Mouse (Mus musculus) embryonic facial prominence, embryonic 15.5 days (tissue): ENCODE data around the gene Clrn2. TPM values are rescaled to one million over a fixed set of nuclear protein-coding genes. Genes with fewer than 3 reads are reported as not detected.
A peak's percentile ranks its signal among the peaks of the same experiment; 100 is the strongest.

ENCODE experiments used
- ATAC-seq: fragments of 200-750 bp; cut with Nextera tagmentation; 2 replicates; pipeline ENCODE4 v1.8.0; 2017; ENCODE audit warnings: low read depth, moderate TSS enrichment; ENCODE audit not compliant: insufficient number of reproducible peaks, low FRiP score, low TSS enrichment
- H3K27ac ChIP-seq: fragments of 300-500 bp; sonication (generic); replicated peaks from 2 replicates; pipeline ENCODE4 v1.5.1; 2015; ENCODE audit warnings: mild to moderate bottlenecking, inconsistent platforms
- H3K27me3 ChIP-seq: fragments of 300-500 bp; sonication (generic); 2 replicates; pipeline ENCODE4 v1.6.1; 2015; ENCODE audit warnings: inconsistent platforms
- H3K36me3 ChIP-seq: fragments of 300-500 bp; sonication (generic); 2 replicates; pipeline ENCODE4 v1.6.1; 2015; ENCODE audit warnings: mild to moderate bottlenecking, inconsistent platforms
- H3K4me1 ChIP-seq: fragments of 300-500 bp; sonication (generic); 2 replicates; pipeline ENCODE4 v1.6.1; 2015; ENCODE audit warnings: inconsistent platforms
- H3K4me2 ChIP-seq: fragments of 300-500 bp; sonication (generic); replicated peaks from 2 replicates; pipeline ENCODE4 v1.6.1; 2015; ENCODE audit warnings: mild to moderate bottlenecking, inconsistent platforms
- H3K4me3 ChIP-seq: fragments of 300-500 bp; sonication (generic); replicated peaks from 2 replicates; pipeline ENCODE4 v1.5.1; 2015; ENCODE audit warnings: mild to moderate bottlenecking, inconsistent platforms
- H3K9ac ChIP-seq: fragments of 300-500 bp; sonication (generic); 2 replicates; pipeline ENCODE4 v1.6.1; 2015; ENCODE audit warnings: inconsistent platforms
- H3K9me3 ChIP-seq: fragments of 300-500 bp; sonication (generic); replicated peaks from 2 replicates; pipeline ENCODE4 v1.6.1; 2016; ENCODE audit warnings: inconsistent platforms
- WGBS: fragments of 180-500 bp; shearing (Covaris S2); methylation state at CpG from one replicate; pipeline ENCODE4 v1.1.7; 2015; 5-methylcytosine and 5-hydroxymethylcytosine counted together
- polyA plus RNA-seq: library from polyadenylated mRNA; unstranded; fragments of >200 nt; fragmentation: Nextera tagmentation; extraction: Ambion mirVana; gene quantifications from 2 replicates; pipeline ENCODE4 v1.2.1, GENCODE M21; 2015

Gene Clrn2
- polyA plus RNA-seq, 1 experiment from 2014 or later, result 0.17 TPM

DNA sequence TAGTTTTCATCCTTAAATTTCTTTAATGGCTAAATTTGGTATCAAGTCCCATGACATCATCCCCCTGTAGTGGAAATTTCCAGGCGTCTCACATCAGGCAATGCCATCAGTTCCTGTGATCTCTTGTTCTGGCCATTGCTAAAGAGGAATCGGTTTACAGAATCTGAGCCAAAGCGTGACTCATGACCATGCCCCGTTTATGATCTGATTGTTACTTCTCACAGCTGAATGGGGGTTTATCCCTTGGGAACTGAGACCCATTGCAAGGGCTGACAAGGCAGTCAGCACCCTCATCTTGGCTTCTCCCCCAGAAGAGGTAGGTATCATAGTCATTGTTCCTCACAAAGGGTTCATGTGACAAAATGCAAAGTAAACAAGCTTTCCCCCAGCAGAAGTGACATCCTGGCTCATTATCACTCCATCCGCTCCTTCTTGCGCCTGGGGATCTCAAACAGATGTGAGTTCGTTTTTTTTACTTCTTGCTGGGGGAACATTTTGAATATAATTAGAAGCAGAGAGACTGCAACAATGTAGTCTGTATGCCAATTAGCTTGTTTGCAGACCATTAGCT is 19.4 kb downstream of the Clrn2 start:
- ATAC-seq, result peak; percentile 39; the same call in 1 of the 2 replicates

DNA sequence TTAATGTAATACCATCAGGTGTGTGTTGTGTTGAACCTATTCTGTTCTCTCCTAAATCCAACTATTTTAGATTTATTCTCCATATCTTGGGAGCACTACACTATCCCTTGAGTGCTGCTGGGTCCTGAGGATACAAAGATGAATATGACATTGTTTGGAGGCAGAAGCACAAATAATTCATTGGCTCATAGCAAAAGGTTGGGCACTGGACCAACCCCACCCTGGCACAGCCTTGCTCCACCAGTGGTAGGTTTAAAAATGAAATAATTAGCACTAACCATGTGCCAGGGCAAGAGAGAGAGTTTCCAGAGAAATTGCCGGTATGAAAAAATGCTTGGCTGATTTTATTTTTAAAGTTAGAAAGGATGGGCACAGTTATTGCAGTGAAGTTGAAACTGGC is 20.0 kb downstream of the Clrn2 start:
- no peaks in the 10 kb centered on the region for H3K27me3 ChIP-seq
- no peak overlapping the region for H3K4me3 ChIP-seq
- no peak overlapping the region for H3K4me2 ChIP-seq
- no peak overlapping the region for H3K27ac ChIP-seq
- no peaks in the 10 kb centered on the region for H3K9me3 ChIP-seq
- ATAC-seq, result no peak
- no peak overlapping the region for H3K9ac ChIP-seq
- WGBS, result 59% methylated on average over 1 of the region's 1 CpGs
- H3K36me3 ChIP-seq, result no peaks in the 10 kb centered on the region
- H3K4me1 ChIP-seq, result peaks cover 18% of the 10 kb centered on the region

More for the DNA sequence above, 19.4 kb downstream of the Clrn2 start:
- Histone ChIP-seq H3K4me2 (no peak overlapping the region), H3K4me3 (no peak overlapping the region), H3K27me3 (no peaks in the 10 kb centered on the region), H3K9me3 (no peaks in the 10 kb centered on the region), H3K36me3 (no peaks in the 10 kb centered on the region), H3K4me1 (peaks cover 18% of the 10 kb centered on the region), H3K27ac (no peak overlapping the region), H3K9ac (no peak overlapping the region)
- WGBS, result 24% methylated on average over 7 of the region's 7 CpGs

DNA sequence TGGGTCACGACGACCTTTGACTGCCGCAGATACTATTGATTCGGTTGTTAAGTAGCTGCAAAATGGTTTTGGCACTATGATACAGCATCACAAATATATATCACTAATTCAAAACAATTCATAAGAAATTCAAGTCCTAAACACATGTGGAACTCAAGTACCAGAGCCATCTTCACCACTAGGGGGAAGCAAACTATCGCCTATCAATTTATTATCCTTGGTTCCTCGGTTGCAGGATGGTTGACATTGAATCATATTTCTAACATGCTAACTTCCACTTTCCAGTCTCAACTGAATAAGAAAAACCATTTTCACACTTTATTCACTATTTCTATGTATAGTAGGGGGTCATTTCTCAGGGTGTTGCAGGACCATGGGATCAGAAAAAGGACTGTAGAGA is 20.7 kb downstream of the Clrn2 start:
- Histone ChIP-seq H3K27me3 (no peaks in the 10 kb centered on the region), H3K4me2 (no peak overlapping the region), H3K9ac (no peak overlapping the region), H3K4me3 (no peak overlapping the region), H3K4me1 (peaks cover 18% of the 10 kb centered on the region), H3K9me3 (no peaks in the 10 kb centered on the region), H3K36me3 (no peaks in the 10 kb centered on the region), H3K27ac (no peak overlapping the region)
- ATAC-seq, result no peak
- WGBS, result 17% methylated on average over 6 of the region's 6 CpGs

DNA sequence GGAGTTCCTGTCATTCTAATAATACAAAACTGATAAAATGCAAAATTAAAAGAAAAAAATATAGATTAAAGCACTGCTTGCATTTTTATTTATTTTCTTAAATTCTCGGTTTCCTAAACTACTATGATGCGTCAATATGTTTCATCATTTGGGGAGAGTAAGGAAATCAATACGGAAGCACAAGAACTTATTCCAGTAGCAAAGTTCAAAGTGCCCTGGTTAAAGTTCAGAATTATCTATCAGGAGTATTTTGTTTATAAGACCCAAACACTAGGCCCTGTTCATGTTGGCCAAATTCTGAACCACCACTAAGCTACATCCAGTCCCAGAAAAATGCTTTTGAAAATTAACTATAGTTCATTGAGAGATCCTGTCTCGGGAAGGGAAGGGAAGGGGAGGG is 21.2 kb downstream of the Clrn2 start:
- Histone ChIP-seq H3K9me3 (no peaks in the 10 kb centered on the region), H3K4me3 (no peak overlapping the region), H3K36me3 (no peaks in the 10 kb centered on the region), H3K4me1 (peaks cover 18% of the 10 kb centered on the region), H3K27me3 (no peaks in the 10 kb centered on the region), H3K4me2 (no peak overlapping the region), H3K9ac (no peak overlapping the region), H3K27ac (no peak overlapping the region)
- ATAC-seq, result no peak
- 78% methylated on average over 3 of the region's 4 CpGs for WGBS

DNA sequence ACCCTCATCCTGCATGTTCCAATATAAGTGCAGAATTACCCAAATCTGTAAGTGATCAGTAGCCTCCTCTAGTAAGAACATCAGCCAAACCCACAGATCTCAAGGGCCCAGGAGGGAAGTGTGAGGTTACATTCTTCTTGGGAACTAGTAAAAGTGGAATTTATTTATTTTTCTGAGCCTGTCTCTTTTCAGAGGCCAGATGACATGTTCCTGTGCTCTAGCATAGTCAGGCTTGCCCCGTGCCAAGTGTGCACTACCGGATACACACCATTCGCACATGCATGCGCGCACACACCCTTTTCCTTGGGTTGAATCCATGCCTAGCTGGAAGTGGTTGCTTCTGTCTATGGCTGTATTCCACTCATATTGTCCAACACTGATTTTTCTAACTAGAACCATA is 22.2 kb downstream of the Clrn2 start:
- WGBS, result 61% methylated on average over 5 of the region's 5 CpGs
- no peaks in the 10 kb centered on the region for H3K9me3 ChIP-seq
- H3K4me3 ChIP-seq, result no peak overlapping the region
- ATAC-seq, result no peak; the same call in 1 of the 2 replicates
- peak overlapping the region; percentile 5; the same call in 1 of the 2 replicates for H3K27ac ChIP-seq
- H3K4me2 ChIP-seq, result no peak overlapping the region
- no peaks in the 10 kb centered on the region for H3K36me3 ChIP-seq
- H3K4me1 ChIP-seq, result peaks cover 18% of the 10 kb centered on the region
- no peaks in the 10 kb centered on the region for H3K27me3 ChIP-seq
- no peak overlapping the region for H3K9ac ChIP-seq

DNA sequence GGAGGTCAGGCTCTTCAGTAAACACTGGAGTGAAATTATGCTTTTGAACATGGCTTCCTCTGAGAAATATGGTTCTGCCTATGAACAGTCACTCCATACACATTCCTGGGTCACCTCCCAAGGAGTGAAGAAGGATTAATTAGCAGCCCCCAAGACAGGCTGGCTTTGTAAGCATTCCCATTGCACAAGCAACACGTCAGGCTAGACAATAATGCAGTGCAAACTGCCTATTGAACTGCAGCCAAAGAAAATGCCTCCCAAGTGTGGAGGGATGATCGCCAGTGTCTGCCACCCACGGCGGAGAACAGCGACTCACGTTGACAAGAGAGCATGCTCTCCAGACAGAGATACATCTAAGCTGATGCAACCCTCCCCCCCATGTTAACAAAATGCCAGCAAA is 22.7 kb downstream of the Clrn2 start:
- Histone ChIP-seq H3K27ac (peak overlapping the region; percentile 5; the same call in 1 of the 2 replicates), H3K4me1 (peaks cover 18% of the 10 kb centered on the region), H3K4me2 (0 out of 2 replicates have a peak overlapping the region, but pooled peaks have one; percentile 10), H3K27me3 (no peaks in the 10 kb centered on the region), H3K9me3 (no peaks in the 10 kb centered on the region), H3K4me3 (no peak overlapping the region), H3K9ac (no peak overlapping the region), H3K36me3 (no peaks in the 10 kb centered on the region)
- 0 out of 2 replicates have a peak, but pooled peaks have one; percentile 34 for ATAC-seq
- WGBS, result 29% methylated on average over 6 of the region's 6 CpGs

DNA sequence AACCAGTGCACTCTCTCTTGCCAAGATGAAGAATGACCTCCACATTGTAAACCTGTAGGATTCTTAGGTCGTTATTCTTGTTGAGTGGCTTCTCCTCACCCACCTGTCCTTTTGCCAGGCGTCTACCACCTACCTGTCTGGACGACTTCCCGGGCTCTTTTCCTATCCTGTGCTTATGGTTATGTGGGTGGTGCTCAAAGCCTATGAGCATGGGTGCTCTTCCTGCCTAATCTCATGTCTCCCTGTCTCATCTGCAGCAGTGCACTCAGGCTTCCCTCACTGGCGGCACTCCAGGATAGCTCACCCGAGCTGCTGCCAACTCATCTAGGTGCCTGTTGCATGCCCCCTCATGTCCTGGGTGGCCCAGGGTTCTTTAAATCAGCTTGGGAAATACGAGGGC is 24.1 kb downstream of the Clrn2 start:
- peaks cover 18% of the 10 kb centered on the region for H3K4me1 ChIP-seq
- no peak for ATAC-seq
- no peaks in the 10 kb centered on the region for H3K27me3 ChIP-seq
- no peak overlapping the region for H3K9ac ChIP-seq
- H3K9me3 ChIP-seq, result no peaks in the 10 kb centered on the region
- H3K36me3 ChIP-seq, result no peaks in the 10 kb centered on the region
- 73% methylated on average over 7 of the region's 7 CpGs for WGBS
- no peak overlapping the region for H3K4me3 ChIP-seq
- no peak overlapping the region for H3K4me2 ChIP-seq
- H3K27ac ChIP-seq, result no peak overlapping the region

DNA sequence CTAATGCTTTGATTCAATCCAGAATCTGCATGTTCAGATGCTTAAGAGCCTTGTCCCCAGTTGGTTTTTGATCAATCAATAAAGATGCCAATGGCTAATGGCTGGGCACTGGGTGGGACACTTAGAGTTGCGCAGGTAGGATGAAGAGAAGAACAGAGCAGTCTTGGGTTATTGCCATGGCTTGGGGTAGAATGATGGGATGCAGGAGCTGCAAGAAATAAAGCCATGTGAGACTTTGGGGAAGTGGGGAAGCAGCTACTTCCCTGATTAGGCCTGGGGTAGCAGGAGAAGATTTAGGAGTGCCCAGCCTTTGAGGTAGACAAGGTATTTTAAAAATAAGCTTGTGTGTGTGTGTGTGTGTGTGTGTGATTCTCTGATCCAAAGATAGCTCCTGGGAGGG is 26.5 kb downstream of the Clrn2 start:
- no peaks in the 10 kb centered on the region for H3K27me3 ChIP-seq
- WGBS, result 78% methylated on average over 1 of the region's 1 CpGs
- no peak for ATAC-seq

DNA sequence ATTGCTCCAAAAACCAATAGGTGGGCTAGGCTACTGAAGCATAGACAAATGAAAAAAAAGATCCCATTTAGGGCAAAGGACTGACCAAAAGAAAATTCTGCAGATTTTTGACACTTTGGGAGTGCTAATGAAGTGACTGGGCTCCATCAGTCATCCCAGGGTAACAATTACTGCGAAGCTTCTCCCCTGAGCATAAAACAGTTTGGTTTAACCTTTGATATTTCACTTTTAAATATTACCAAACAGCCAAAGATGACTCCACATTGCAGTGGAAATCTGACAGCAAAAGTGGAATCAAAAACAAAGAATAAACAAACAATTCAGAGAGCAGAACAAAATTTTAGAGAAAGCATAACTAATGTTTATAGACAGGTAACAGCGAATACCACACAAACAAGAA is 27.6 kb downstream of the Clrn2 start:
- no peak overlapping the region for H3K27ac ChIP-seq
- WGBS, result 82% methylated on average over 2 of the region's 2 CpGs
- H3K36me3 ChIP-seq, result no peaks in the 10 kb centered on the region
- H3K9me3 ChIP-seq, result no peaks in the 10 kb centered on the region
- no peak for ATAC-seq
- H3K4me2 ChIP-seq, result no peak overlapping the region
- peaks cover 7% of the 10 kb centered on the region; the same call in 1 of the 2 replicates for H3K4me1 ChIP-seq
- H3K4me3 ChIP-seq, result no peak overlapping the region
- no peak overlapping the region for H3K9ac ChIP-seq
- H3K27me3 ChIP-seq, result no peaks in the 10 kb centered on the region

More for the DNA sequence above, 26.5 kb downstream of the Clrn2 start:
- Histone ChIP-seq H3K4me2 (no peak overlapping the region), H3K4me1 (peaks cover 7% of the 10 kb centered on the region; the same call in 1 of the 2 replicates), H3K36me3 (no peaks in the 10 kb centered on the region), H3K27ac (no peak overlapping the region), H3K9ac (no peak overlapping the region), H3K4me3 (no peak overlapping the region), H3K9me3 (no peaks in the 10 kb centered on the region)

DNA sequence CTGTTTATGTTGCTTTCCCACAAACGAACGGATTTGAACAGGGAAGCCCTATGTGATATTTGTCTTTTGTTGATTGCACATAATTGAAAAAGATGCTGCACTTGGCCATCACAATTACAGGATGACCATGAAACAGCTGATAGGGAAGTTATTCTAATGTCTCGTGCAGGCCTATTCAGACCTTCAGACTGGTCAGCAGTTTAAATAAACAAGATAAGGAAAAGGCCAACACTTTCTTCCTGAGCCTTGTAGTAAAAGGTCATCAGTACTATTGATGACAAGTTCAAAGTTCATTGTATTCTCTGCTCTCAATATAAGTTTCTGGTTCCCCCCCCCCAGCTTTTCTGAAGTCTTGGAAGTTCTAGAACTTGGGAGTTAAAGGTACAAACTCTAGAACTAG is 29.1 kb downstream of the Clrn2 start:
- H3K9ac ChIP-seq, result no peak overlapping the region
- H3K4me1 ChIP-seq, result no peaks in the 10 kb centered on the region
- no peak for ATAC-seq
- no peak overlapping the region for H3K4me3 ChIP-seq
- no peaks in the 10 kb centered on the region for H3K36me3 ChIP-seq
- H3K4me2 ChIP-seq, result no peak overlapping the region
- no peaks in the 10 kb centered on the region for H3K9me3 ChIP-seq
- 67% methylated on average over 3 of the region's 3 CpGs for WGBS
- H3K27ac ChIP-seq, result no peak overlapping the region
- H3K27me3 ChIP-seq, result no peaks in the 10 kb centered on the region

DNA sequence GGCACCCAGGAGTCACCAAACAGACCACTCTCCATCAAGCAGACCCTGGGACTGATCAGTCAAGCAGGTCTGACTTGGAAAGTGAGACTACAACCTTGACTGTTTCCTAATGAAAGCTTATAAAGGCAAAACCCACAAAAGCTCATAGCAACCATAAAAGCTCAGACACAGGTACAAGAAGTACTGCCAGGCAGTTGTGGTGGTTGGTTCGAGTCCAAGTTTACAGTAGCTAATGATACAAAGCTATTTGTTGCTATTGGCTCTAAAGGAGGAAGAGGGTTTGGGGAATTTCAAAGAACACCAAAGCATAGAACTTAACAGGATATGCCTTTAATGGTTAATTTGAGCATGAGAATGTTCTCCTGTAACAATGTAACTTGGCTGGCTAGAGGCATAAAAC is 30.1 kb downstream of the Clrn2 start:
- H3K36me3 ChIP-seq, result no peaks in the 10 kb centered on the region
- no peaks in the 10 kb centered on the region for H3K4me1 ChIP-seq
- no peak overlapping the region for H3K4me2 ChIP-seq
- H3K9me3 ChIP-seq, result no peaks in the 10 kb centered on the region
- ATAC-seq, result no peak
- H3K9ac ChIP-seq, result no peak overlapping the region
- H3K27ac ChIP-seq, result no peak overlapping the region
- H3K4me3 ChIP-seq, result no peak overlapping the region
- no peaks in the 10 kb centered on the region for H3K27me3 ChIP-seq
- WGBS, result 88% methylated on average over 1 of the region's 1 CpGs

DNA sequence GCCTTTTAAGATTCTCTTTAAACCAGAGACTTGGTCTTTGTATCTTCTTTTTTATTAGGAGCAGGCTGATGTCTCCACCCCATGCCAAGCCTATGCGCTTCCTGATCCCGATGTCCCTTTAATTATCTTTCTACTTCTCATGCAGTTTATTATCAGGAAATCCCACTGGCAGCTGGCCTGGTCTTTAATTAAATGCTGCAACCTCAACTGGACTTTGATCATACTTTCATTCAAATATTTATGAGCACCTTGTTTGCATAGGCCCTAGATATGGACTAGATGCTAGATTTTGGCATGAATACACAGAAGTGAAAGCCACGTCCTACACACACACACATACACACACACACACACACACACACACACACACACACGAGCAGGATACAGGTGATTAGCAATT is 38.2 kb downstream of the Clrn2 start:
- Histone ChIP-seq H3K4me2 (no peak overlapping the region), H3K27me3 (no peaks in the 10 kb centered on the region), H3K27ac (no peak overlapping the region), H3K9ac (no peak overlapping the region), H3K4me3 (no peak overlapping the region), H3K36me3 (peaks cover 12% of the 10 kb centered on the region), H3K4me1 (peaks cover 13% of the 10 kb centered on the region), H3K9me3 (no peaks in the 10 kb centered on the region)
- ATAC-seq, result no peak
- WGBS, result 69% methylated on average over 4 of the region's 4 CpGs
